In the genomic region with DNA sequence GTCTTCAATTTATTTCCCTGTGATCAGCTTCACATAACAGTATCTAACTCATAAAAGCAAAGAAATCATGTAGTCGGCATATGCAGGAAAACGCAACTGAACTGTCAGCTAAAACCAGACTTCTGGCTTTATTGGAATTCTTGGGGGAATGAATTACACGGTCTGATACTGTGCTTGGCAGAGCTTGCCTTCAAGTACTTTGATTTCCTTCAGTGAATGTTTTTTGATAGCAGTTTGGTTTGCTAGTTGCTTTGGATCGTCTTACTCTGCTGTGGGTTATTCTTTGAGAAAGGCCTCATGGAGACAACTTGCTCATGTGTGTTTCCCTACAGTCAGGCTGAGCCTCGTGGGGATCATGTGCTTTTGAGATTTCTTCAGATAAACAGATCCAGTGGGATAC, we compare ENCODE assay signal across 22 mouse cellular contexts. TPM values are rescaled to one million over a fixed set of nuclear protein-coding genes. Genes with fewer than 3 reads are reported as not detected.
"Had no signal": no experiment of that assay in that cellular context is flagged by ENCODE, and none has a peak within 500 bp of the region (broad histone marks: within the 10 kb centered on the region; RNA-seq: fewer than 3 reads in every experiment).

No protein-coding gene starts in this region.

- H3K9me3 ChIP-seq: liver, embryonic 13.5 days; midbrain, embryonic 15.5 days; neural tube, embryonic 15.5 days; stomach, embryonic 15.5 days had no signal

- H3K4me1 ChIP-seq: limb, embryonic 12.5 days; liver, embryonic 13.5 days; midbrain, embryonic 12.5 days; midbrain, embryonic 15.5 days; neural tube, embryonic 12.5 days; neural tube, embryonic 15.5 days; stomach, embryonic 15.5 days had no signal

- H3K4me2 ChIP-seq: limb, embryonic 12.5 days; liver, embryonic 13.5 days; midbrain, embryonic 12.5 days; midbrain, embryonic 15.5 days; neural tube, embryonic 12.5 days; neural tube, embryonic 15.5 days; stomach, embryonic 15.5 days had no signal

- H3K36me3 ChIP-seq: midbrain, embryonic 15.5 days; neural tube, embryonic 15.5 days had no signal

- ATAC-seq: midbrain, embryonic 15.5 days had no signal

- DNase-seq: kidney, adult 11 months; kidney, adult 8-10 months; kidney, postnatal 14 days; kidney, postnatal 4 days; layer of hippocampus, adult 9-11 months; layer of hippocampus, postnatal 36 days; liver, embryonic 13.5 days; lung, adult 2 months; right cerebral cortex, adult 18-20 months; right cerebral cortex, postnatal 14 days; right cerebral cortex, postnatal 4 days; spleen, adult 18-20 months; thymus, postnatal 36 days had no signal

- H3K4me3 ChIP-seq: left cerebral cortex, adult 2 months; limb, embryonic 12.5 days; liver, embryonic 13.5 days; midbrain, embryonic 12.5 days; midbrain, embryonic 15.5 days; neural tube, embryonic 12.5 days; neural tube, embryonic 15.5 days; stomach, embryonic 15.5 days had no signal

- H3K27ac ChIP-seq: left cerebral cortex, adult 2 months; limb, embryonic 12.5 days; liver, embryonic 13.5 days; macrophage; midbrain, embryonic 12.5 days; midbrain, embryonic 15.5 days; neural tube, embryonic 12.5 days; neural tube, embryonic 15.5 days; stomach, embryonic 15.5 days had no signal

- H3K9ac ChIP-seq: limb, embryonic 12.5 days; liver, embryonic 13.5 days; midbrain, embryonic 12.5 days; midbrain, embryonic 15.5 days; neural tube, embryonic 12.5 days; neural tube, embryonic 15.5 days; stomach, embryonic 15.5 days had no signal

- H3K27me3 ChIP-seq: limb, embryonic 12.5 days; liver, embryonic 13.5 days; midbrain, embryonic 12.5 days; midbrain, embryonic 15.5 days; neural tube, embryonic 12.5 days; neural tube, embryonic 15.5 days; stomach, embryonic 15.5 days had no signal

RNA-seq across cellular contexts. Expression of a gene that starts 52.7 kb away (rescaled TPM):
- polyA plus RNA-seq: liver, adult 2 months had no signal
